Mouse (Mus musculus) midbrain, embryonic 11.5 days (tissue): ENCODE measurements at regions not wholly inside any gene's neighbourhood (a gene's known extent, or its start where the extent isn't known, plus 50 kb on each side); places are given as distances from the start of the nearest gene placed in this dataset.

ENCODE experiments used
- ATAC-seq: fragments of 200-750 bp; cut with Nextera tagmentation; 2 replicates; pipeline ENCODE4 v1.8.0; 2017; ENCODE audit warnings: moderate TSS enrichment, moderate library complexity; ENCODE audit not compliant: low FRiP score
- DNase-seq: peaks from one replicate; pipeline ENCODE4 v3.0.0; 2015; ENCODE audit warnings: low spot score; ENCODE audit errors: missing footprints
- H3K27ac ChIP-seq: fragments of 300-500 bp; sonication (generic); 2 replicates; pipeline ENCODE4 v1.5.1; 2014; ENCODE audit warnings: low read depth, low read length
- H3K27me3 ChIP-seq: fragments of 300-500 bp; sonication (generic); 2 replicates; pipeline ENCODE4 v1.6.1; 2014; ENCODE audit warnings: mild to moderate bottlenecking, low read length, moderate library complexity, mixed read lengths; ENCODE audit not compliant: control insufficient read depth, insufficient read depth
- H3K36me3 ChIP-seq: fragments of 300-500 bp; sonication (generic); 2 replicates; pipeline ENCODE4 v1.6.1; 2014; ENCODE audit warnings: mild to moderate bottlenecking, low read length, moderate library complexity, mixed read lengths; ENCODE audit not compliant: control insufficient read depth, insufficient read depth
- H3K4me1 ChIP-seq: fragments of 300-500 bp; sonication (generic); 2 replicates; pipeline ENCODE4 v1.6.1; 2014; ENCODE audit warnings: low read length; ENCODE audit not compliant: control insufficient read depth, insufficient read depth
- H3K4me2 ChIP-seq: fragments of 300-500 bp; sonication (generic); 2 replicates; pipeline ENCODE4 v1.6.1; 2014; ENCODE audit warnings: mild to moderate bottlenecking, moderate library complexity
- H3K4me3 ChIP-seq: fragments of 300-500 bp; sonication (generic); 2 replicates; pipeline ENCODE4 v1.5.1; 2014; ENCODE audit warnings: low read depth, low read length
- H3K9ac ChIP-seq: fragments of 300-500 bp; sonication (generic); 2 replicates; pipeline ENCODE4 v1.6.1; 2014; ENCODE audit warnings: low read length
- H3K9me3 ChIP-seq: fragments of 300-500 bp; sonication (generic); 2 replicates; pipeline ENCODE4 v1.6.1; 2016; ENCODE audit warnings: low read length; ENCODE audit not compliant: control insufficient read depth
- WGBS: fragments of 180-500 bp; shearing (Covaris S2); extraction: QIAGEN DNeasy Blood & Tissue Kit; methylation state at CpG from one replicate; pipeline ENCODE4 v1.1.7; 2014; 5-methylcytosine and 5-hydroxymethylcytosine counted together

DNA sequence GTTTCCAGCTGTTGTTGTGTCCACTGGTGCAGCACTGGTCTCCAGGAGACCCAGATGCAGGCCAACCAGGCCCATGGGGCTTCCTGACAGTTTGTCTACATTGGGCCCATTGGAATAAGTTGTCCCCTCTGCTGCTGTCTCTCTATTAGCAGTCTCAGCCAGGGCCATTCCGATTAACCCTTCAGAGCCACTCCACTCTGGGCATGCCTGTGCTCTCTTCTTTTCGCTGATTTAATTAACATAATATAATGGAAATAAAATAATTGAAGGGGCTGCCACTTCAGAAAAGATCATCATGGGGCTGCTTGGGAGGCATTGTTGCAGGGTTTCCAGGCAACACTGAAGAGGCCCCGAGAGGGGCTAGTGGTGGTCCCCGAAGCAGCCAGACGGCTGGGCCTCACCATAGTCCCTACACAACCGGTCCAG is 231.5 kb downstream of the Mycn start:
- WGBS: 20% methylated on average over 6 of the region's 6 CpGs
- no peaks in the 10 kb centered on the region for H3K27me3 ChIP-seq
- no peak overlapping the region for H3K4me2 ChIP-seq
- peak overlapping the region; percentile 66 for H3K27ac ChIP-seq
- DNase-seq (peak; percentile 90), ATAC-seq (peak; percentile 84)
- 0 out of 2 replicates have a peak, but pooled peaks cover 4% of the 10 kb centered on the region for H3K36me3 ChIP-seq
- peaks cover 24% of the 10 kb centered on the region for H3K4me1 ChIP-seq
- peaks cover 7% of the 10 kb centered on the region; the same call in 1 of the 2 replicates for H3K9me3 ChIP-seq
- no peak overlapping the region for H3K9ac ChIP-seq
- H3K4me3 ChIP-seq: no peak overlapping the region

DNA sequence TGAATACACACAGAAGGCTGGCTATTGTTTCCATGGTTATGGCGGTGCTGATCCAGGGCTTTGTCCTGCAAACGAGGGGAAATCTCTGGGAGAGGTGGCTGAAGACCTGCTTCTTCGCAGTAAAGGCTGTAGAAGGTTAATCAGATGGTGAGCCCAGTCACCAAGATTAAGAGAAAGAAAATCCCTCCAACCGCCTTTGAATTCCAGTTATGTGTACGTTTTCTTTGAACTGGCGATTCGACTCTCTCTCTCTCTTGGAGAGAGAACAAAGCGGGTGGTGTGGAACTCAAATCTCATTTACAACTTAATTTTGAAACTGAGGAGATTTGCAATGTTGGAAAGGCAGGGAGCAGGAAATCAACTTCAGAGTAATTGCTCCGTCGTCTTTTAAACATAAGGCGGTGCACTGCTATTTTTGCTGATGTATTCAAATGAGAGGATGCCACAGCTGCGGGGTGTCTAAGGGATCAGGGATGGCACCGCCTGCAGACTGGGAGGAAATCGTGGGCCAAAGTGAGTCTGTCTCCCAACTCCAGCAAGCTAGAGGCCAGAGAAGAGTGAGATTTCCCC is 232.7 kb downstream of the Mycn start:
- ATAC-seq: peak; percentile 75
- Histone ChIP-seq H3K27ac (peak overlapping the region; percentile 66), H3K4me3 (no peak overlapping the region), H3K36me3 (0 out of 2 replicates have a peak, but pooled peaks cover 4% of the 10 kb centered on the region), H3K4me2 (peak overlapping the region; percentile 16), H3K4me1 (peaks cover 24% of the 10 kb centered on the region), H3K9me3 (peaks cover 7% of the 10 kb centered on the region; the same call in 1 of the 2 replicates), H3K9ac (peak overlapping the region; percentile 2; the same call in 1 of the 2 replicates), H3K27me3 (no peaks in the 10 kb centered on the region)
- 4% methylated on average over 14 of the region's 14 CpGs for WGBS
- DNase-seq: peak; percentile 95

GRCm38 (mm10) chr12:12706326-12706920 is 235.3 kb downstream of the Mycn start:
- WGBS: 87% methylated on average over 14 of the region's 14 CpGs
- no peak overlapping the region for H3K27ac ChIP-seq
- H3K4me1 ChIP-seq: peaks cover 23% of the 10 kb centered on the region
- H3K9ac ChIP-seq: no peak overlapping the region
- ATAC-seq (no peak), DNase-seq (no peak)
- no peaks in the 10 kb centered on the region for H3K27me3 ChIP-seq
- peaks cover 7% of the 10 kb centered on the region; the same call in 1 of the 2 replicates for H3K9me3 ChIP-seq
- H3K36me3 ChIP-seq: 0 out of 2 replicates have a peak, but pooled peaks cover 4% of the 10 kb centered on the region
- no peak overlapping the region for H3K4me2 ChIP-seq
- no peak overlapping the region for H3K4me3 ChIP-seq

DNA sequence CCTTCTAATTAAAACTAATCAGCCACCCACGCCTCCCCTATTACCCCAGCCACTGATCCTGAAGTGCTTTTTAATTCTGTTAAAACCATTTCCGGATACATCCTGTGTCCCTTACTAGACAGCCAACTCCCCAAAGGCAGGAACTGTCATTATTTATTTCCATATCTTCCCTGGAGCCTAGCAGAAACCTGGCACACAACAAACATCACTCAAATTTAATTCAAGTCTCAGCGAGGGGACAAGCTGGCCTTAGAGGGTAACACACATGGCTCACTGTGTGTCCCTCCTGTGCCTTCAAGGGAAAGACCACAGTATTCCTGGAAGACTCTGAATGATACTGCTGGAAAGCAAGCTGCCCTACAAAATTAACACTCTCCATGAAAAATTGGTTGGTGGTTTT is 240.0 kb downstream of the Mycn start:
- DNase-seq (no peak), ATAC-seq (no peak)
- WGBS: 71% methylated on average over 3 of the region's 3 CpGs
- Histone ChIP-seq H3K4me3 (no peak overlapping the region), H3K4me2 (no peak overlapping the region), H3K27ac (no peak overlapping the region), H3K36me3 (no peaks in the 10 kb centered on the region), H3K27me3 (no peaks in the 10 kb centered on the region), H3K9me3 (no peaks in the 10 kb centered on the region), H3K4me1 (no peaks in the 10 kb centered on the region), H3K9ac (no peak overlapping the region)

GRCm38 (mm10) chr12:12701060-12701667 is 240.6 kb downstream of the Mycn start:
- no peaks in the 10 kb centered on the region for H3K36me3 ChIP-seq
- no peak overlapping the region for H3K4me2 ChIP-seq
- 83% methylated on average over 7 of the region's 7 CpGs for WGBS
- ATAC-seq: no peak
- H3K4me3 ChIP-seq: no peak overlapping the region
- no peaks in the 10 kb centered on the region for H3K27me3 ChIP-seq
- H3K4me1 ChIP-seq: no peaks in the 10 kb centered on the region
- no peak for DNase-seq
- H3K9ac ChIP-seq: no peak overlapping the region
- H3K27ac ChIP-seq: no peak overlapping the region
- no peaks in the 10 kb centered on the region for H3K9me3 ChIP-seq

- peak; percentile 95 for DNase-seq
- Histone ChIP-seq H3K4me1 (peaks cover 21% of the 10 kb centered on the region), H3K9me3 (no peaks in the 10 kb centered on the region), H3K4me2 (peak overlapping the region; percentile 25), H3K27me3 (no peaks in the 10 kb centered on the region), H3K4me3 (no peak overlapping the region), H3K36me3 (no peaks in the 10 kb centered on the region), H3K9ac (peak overlapping the region; percentile 34), H3K27ac (peak overlapping the region; percentile 20)
- WGBS: 5% methylated on average over 29 of the region's 29 CpGs
- ATAC-seq: peak; percentile 93
Observed at GRCm38 (mm10) chr12:12693838-12694777, 247.6 kb downstream of the Mycn start.

- Histone ChIP-seq H3K27me3 (no peaks in the 10 kb centered on the region), H3K4me1 (peaks cover 18% of the 10 kb centered on the region), H3K9me3 (no peaks in the 10 kb centered on the region), H3K9ac (no peak overlapping the region), H3K36me3 (no peaks in the 10 kb centered on the region), H3K4me2 (no peak overlapping the region), H3K4me3 (no peak overlapping the region), H3K27ac (no peak overlapping the region)
- ATAC-seq (no peak), DNase-seq (no peak)
- WGBS: 80% methylated on average over 2 of the region's 2 CpGs
Observed at GRCm38 (mm10) chr12:12687376-12687775, 254.3 kb downstream of the Mycn start.

GRCm38 (mm10) chr12:12685217-12685522 is 256.5 kb downstream of the Mycn start:
- Histone ChIP-seq H3K36me3 (no peaks in the 10 kb centered on the region), H3K4me3 (no peak overlapping the region), H3K9me3 (no peaks in the 10 kb centered on the region), H3K27me3 (no peaks in the 10 kb centered on the region), H3K4me1 (peaks cover 35% of the 10 kb centered on the region), H3K9ac (no peak overlapping the region), H3K4me2 (no peak overlapping the region), H3K27ac (no peak overlapping the region)
- WGBS: 66% methylated on average over 7 of the region's 7 CpGs
- DNase-seq (peak; percentile 92), ATAC-seq (no peak)
